Mouse (Mus musculus) small intestine, adult 2 months (tissue): ENCODE results near the gene Rcor2. TPM values are rescaled to one million over a fixed set of nuclear protein-coding genes. Genes with fewer than 3 reads are reported as not detected.

ENCODE experiments used
- H3K27ac ChIP-seq: fragments of 200-500 bp; 2 replicates; pipeline ENCODE4 v1.5.1; 2012; ENCODE audit warnings: low read depth, low read length, control low read depth, inconsistent platforms; ENCODE audit not compliant: insufficient read depth
- H3K27me3 ChIP-seq: fragments of 200-500 bp; 2 replicates; pipeline ENCODE4 v1.6.1; 2012; ENCODE audit warnings: mild to moderate bottlenecking, moderate library complexity, low read length, inconsistent platforms; ENCODE audit not compliant: control insufficient read depth, insufficient read depth
- H3K36me3 ChIP-seq: fragments of 200-500 bp; 2 replicates; pipeline ENCODE4 v1.6.1; 2012; ENCODE audit warnings: mild to moderate bottlenecking, low read length, control low read depth, inconsistent platforms; ENCODE audit not compliant: control insufficient read depth, insufficient read depth
- H3K4me1 ChIP-seq: fragments of 200-500 bp; 2 replicates; pipeline ENCODE4 v1.6.1; 2012; ENCODE audit warnings: low read length, inconsistent platforms, mixed read lengths; ENCODE audit not compliant: control insufficient read depth, insufficient read depth, insufficient read length
- H3K4me3 ChIP-seq: fragments of 200-500 bp; 2 replicates; pipeline ENCODE4 v1.5.1; 2012; ENCODE audit warnings: low read depth, mild to moderate bottlenecking, control low read depth, inconsistent platforms, low read length, moderate library complexity
- CTCF ChIP-seq: fragments of 200-500 bp; IDR thresholded peaks from 2 replicates; pipeline ENCODE4 v1.5.1; 2012; ENCODE audit warnings: low read depth, mild to moderate bottlenecking, control low read depth, inconsistent platforms, low read length, moderate library complexity, mixed read lengths; ENCODE audit not compliant: insufficient replicate concordance, insufficient read length; ENCODE audit errors: extremely low read depth
- POLR2A ChIP-seq: fragments of 200-500 bp; IDR thresholded peaks from 2 replicates; pipeline ENCODE4 v1.6.1; 2012; ENCODE audit warnings: low read depth, mild to moderate bottlenecking, control low read depth, inconsistent platforms, low read length, moderate library complexity
- WGBS: fragments of 180-500 bp; shearing (Covaris S2); methylation state at CpG from one replicate; pipeline ENCODE4 v1.1.7; 2018; 5-methylcytosine and 5-hydroxymethylcytosine counted together
- polyA plus RNA-seq: library from polyadenylated mRNA; depleted of rRNA; stranded (reverse); fragments of >200 nt; gene quantifications from 2 replicates; pipeline ENCODE4 v1.2.3, GENCODE M21; 2012; rRNA removed

The Rcor2 gene
- 1.2 and 1.8 TPM in 2 replicates for polyA plus RNA-seq

DNA sequence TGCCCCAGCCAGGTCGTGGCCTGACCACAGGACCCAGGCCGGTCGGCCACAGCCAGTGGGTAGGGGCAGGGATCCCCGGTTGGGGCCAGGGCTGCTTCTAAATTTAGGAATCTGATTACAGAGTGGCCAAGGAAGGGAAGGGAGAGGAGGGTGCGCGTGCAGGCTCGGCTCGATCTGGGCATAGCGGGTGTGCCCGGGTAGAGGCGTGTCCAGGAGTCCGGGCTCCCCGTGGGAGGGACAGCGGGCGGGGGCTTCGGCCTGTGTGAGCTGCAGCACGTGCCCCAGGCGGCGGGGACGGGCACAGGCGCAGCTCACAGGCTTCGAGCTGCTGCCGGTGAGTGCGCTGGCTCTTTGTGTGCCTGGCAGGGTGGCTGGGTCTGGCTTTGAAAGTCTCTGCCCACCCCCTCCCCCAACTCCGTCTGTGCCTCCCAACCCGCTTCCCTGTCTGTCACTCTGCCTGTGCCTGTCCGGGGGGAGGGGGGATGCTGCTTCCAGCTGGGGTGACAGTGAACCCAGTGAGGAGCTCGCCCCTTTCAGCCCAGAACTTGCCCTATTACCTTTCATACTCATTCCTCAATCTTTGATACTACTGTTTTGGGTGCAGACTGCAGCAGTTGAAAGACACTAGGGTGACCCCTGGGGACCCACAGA lies at the start of gene Rcor2:
Rcor2 (plus strand) TSS at position 235 of the 651 bp plus-strand sequence.
- peaks cover 40% of the 10 kb centered on the region for H3K4me1 ChIP-seq
- H3K36me3 ChIP-seq, result no peaks in the 10 kb centered on the region
- 3% methylated on average over 26 of the region's 28 CpGs for WGBS

DNA sequence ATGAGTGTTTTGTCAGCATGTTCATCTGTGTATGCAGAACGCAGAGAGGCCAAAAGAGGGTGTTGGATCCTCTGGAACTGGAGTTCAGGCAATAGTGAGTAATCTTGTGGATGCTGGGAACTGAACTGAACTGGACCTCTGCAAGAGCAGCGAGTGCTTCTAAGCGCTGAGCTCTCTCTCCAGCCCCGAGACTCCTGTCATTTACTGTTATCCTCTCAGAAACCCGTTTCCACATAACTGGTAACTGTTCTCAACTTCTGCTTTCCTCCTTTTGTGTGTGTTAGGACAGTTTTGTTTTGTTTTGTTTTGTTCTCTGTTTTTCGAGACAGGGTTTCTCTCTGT lies 49.2 kb upstream of the Rcor2 start:
- no peaks in the 10 kb centered on the region for H3K27me3 ChIP-seq
- no peak overlapping the region for H3K27ac ChIP-seq
- 5% methylated on average over 6 of the region's 6 CpGs for WGBS
- TF ChIP-seq POLR2A (no peak), CTCF (no peak)
- peak overlapping the region; percentile 14; the same call in 1 of the 2 replicates for H3K4me3 ChIP-seq
- peaks cover 11% of the 10 kb centered on the region; the same call in 1 of the 2 replicates for H3K4me1 ChIP-seq
- peaks cover 29% of the 10 kb centered on the region for H3K36me3 ChIP-seq

More for the DNA sequence above, at the start of gene Rcor2:
- TF ChIP-seq POLR2A (no peak), CTCF (no peak)
- Histone ChIP-seq H3K4me3 (peak within 1 kb of the TSS; percentile 85), H3K27me3 (no peaks in the 10 kb centered on the region), H3K27ac (no peak within 1 kb of the TSS)

DNA sequence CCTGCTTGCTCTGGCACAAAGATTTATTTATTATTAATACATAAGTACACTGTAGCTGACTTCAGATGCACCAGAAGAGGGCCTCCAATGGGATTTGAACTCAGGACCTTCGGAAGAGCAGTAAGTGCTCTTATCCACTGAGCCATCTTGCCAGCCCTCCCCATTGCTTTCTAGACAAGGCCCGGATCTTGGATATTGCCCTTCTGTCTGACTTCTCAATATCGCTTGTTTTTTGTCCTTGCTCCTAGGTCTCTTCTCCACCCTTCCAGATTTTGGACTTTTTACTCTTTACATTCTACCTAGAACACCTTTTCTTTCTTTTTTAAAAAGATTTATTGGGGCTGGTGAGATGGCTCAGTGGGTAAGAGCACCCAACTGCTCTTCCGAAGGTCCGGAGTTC lies 48.4 kb upstream of the Rcor2 start:
- peaks cover 22% of the 10 kb centered on the region for H3K36me3 ChIP-seq
- H3K27ac ChIP-seq, result no peak overlapping the region
- no peaks in the 10 kb centered on the region for H3K27me3 ChIP-seq
- TF ChIP-seq CTCF (no peak), POLR2A (no peak)
- H3K4me3 ChIP-seq, result no peak overlapping the region
- H3K4me1 ChIP-seq, result peaks cover 11% of the 10 kb centered on the region; the same call in 1 of the 2 replicates
- 93% methylated on average over 5 of the region's 5 CpGs for WGBS

DNA sequence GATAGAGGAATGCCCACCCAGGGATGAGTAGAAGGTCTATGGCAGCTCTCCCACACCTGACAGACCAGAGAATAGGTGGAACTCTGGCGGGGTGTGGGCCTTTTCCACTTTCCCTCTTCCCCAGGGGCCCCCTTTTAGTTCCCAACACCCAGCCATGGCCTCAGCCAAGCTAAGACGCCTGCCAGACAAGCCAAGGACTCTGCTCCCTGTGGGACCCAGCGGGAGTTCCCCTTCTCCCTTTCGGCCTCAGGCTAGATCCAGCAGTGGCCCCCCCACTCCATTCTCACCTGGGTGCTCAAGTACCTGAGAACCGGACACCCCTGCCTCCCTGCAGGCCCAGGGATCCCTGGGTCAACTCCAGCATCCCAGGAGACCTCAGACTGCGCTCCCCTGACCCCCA lies 44.9 kb upstream of the Rcor2 start:
- H3K4me1 ChIP-seq, result peaks cover 12% of the 10 kb centered on the region
- WGBS, result 82% methylated on average over 6 of the region's 6 CpGs
- no peak overlapping the region for H3K27ac ChIP-seq
- TF ChIP-seq POLR2A (no peak), CTCF (no peak)
- H3K4me3 ChIP-seq, result no peak overlapping the region
- no peaks in the 10 kb centered on the region for H3K27me3 ChIP-seq
- 0 out of 2 replicates have a peak, but pooled peaks cover 1% of the 10 kb centered on the region for H3K36me3 ChIP-seq

DNA sequence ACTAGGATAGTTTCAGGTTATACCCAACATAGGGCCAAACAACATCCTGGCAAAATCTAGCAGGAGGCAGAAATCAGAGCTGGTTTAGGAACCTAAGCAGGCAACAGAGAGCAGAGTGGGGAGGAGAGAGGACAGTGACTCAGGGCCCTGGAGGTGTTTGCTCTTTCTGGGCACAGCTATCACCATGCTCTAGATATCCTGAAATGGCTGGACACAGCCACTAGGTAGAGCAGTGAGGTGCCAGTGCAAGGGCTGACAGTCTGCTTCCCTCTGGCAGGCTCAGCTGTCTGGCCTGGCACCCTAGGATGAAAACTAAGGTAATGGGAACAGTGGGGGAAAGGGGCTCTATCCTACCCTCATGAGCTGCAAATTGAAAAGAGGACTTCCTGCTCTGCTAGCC lies 43.6 kb upstream of the Rcor2 start:
- Histone ChIP-seq H3K27ac (no peak overlapping the region), H3K4me3 (no peak overlapping the region), H3K36me3 (peaks cover 9% of the 10 kb centered on the region; the same call in 1 of the 2 replicates), H3K4me1 (peaks cover 18% of the 10 kb centered on the region), H3K27me3 (no peaks in the 10 kb centered on the region)
- TF ChIP-seq POLR2A (no peak), CTCF (no peak)

DNA sequence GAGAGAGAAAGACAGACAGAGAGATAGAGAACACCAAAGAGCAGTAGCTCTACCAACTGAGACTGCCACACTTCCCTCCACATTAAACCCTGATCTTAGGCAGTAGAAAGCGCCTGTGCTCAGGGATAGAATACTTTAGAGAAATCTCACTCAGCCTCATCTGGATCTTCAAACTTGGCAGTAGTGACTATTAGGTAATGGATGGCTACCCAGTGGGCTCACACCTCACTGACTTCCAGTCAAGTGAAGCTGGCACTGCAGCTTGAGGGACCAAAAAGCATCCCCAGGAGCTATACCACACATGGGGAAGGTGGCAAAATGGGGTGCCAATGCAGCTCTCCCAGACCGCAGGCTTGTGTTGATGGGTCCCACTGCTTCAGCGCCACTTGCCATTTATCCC lies 42.9 kb upstream of the Rcor2 start:
- Histone ChIP-seq H3K36me3 (peaks cover 13% of the 10 kb centered on the region; the same call in 1 of the 2 replicates), H3K27me3 (no peaks in the 10 kb centered on the region), H3K4me3 (no peak overlapping the region), H3K27ac (no peak overlapping the region), H3K4me1 (peaks cover 18% of the 10 kb centered on the region)
- no peak for TF ChIP-seq POLR2A
- WGBS, result 94% methylated on average over 3 of the region's 3 CpGs

DNA sequence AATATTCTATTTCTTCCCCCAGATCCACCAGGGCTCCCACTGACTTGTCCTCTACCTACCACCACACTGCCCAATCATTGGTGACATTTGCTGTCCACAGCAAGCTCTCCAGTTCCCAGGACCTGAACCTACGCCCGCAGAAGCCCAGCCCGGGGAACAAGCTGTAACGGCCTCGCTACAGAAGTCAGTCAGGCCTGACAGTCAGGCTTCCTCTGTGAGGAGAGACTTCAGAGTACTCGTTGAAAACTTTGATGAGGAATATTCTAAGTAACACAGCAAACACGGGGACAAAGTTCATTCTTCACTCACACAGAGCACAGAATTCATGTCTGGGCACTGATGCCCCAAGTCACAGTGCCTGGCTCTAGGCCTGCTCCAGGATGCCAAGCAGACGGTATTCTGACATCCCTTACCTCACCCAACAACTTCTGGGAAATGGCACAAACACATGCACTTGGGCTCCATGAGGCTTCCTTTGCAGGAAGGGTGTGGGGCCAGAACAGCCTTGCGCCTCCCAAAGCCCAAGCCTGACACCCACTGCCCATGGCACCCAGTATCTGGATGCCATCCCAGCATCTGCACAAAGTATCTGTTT lies 41.9 kb upstream of the Rcor2 start:
- Histone ChIP-seq H3K4me1 (peaks cover 18% of the 10 kb centered on the region), H3K36me3 (peaks cover 21% of the 10 kb centered on the region), H3K27ac (no peak overlapping the region), H3K4me3 (no peak overlapping the region), H3K27me3 (no peaks in the 10 kb centered on the region)
- no peak for TF ChIP-seq CTCF
- no peak for TF ChIP-seq POLR2A
- WGBS, result 74% methylated on average over 9 of the region's 9 CpGs
